Mouse (Mus musculus) adrenal gland (tissue): ENCODE measurements around the gene St3gal4.

Experiments used
- intact Hi-C: fragments of 180-260 bp; cut with DNase I; formaldehyde crosslinking; loops from one replicate; pipeline ENCODE4 v1.15.1; 2025

Gene St3gal4

DNA sequence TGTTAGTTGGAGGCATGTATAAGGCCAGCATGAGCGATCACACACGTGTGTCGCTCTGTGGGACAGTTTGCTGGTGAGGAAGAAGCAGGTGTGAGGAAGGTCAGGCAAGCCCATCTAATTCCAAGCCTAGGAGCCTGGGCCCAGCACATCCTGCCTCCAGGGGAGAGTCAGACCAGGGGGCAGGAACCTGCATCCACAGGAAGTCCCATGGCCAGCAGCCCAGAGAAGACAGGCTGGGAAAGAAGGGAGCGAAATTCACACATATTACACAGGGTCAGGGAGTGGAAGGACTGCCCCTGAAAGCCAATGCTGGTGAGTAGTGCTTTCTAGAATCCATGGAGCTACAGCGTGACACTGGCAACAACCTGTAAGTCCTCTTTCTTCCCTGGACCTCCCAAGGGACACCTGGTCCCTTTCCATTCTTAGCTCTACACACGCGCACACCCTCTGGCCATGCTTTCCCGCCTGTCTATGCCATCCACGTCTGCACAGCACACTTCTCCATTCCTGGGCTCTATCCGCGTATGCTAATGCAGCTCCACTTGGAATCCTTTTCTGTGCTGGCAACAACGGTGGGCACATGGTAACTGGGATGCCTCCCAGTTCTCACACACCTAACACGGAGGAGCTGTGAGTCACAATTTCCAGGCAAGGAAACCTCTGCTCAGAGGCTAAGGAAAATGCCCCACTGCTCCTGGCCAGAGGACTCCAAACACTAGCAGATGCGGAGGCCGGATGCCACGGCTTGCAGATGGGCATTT, 12.7 kb upstream of the St3gal4 start:
- intact Hi-C loops, result no loop called here

DNA sequence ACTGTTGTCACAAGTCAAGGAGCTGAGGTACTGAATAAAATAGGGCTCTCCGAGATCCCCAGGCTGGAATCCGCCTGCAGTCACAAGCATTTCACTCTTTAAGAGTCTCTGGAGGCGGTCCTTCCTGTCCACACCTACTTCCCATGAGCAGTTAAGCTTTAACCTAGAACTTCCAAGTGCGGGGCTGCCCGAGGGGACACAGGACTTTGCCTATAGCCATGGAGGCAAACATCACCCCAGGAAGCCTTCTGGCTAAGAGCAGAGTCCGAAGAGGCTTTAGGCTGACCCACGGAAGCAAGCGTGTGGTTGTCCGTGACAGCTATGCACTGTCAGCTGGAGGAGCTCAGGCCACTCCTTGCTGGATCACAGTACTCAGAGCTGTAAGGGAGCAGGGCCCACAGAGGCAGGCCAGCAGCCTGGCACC, 9.9 kb upstream of the St3gal4 start:
- intact Hi-C loops, result no loop called here

DNA sequence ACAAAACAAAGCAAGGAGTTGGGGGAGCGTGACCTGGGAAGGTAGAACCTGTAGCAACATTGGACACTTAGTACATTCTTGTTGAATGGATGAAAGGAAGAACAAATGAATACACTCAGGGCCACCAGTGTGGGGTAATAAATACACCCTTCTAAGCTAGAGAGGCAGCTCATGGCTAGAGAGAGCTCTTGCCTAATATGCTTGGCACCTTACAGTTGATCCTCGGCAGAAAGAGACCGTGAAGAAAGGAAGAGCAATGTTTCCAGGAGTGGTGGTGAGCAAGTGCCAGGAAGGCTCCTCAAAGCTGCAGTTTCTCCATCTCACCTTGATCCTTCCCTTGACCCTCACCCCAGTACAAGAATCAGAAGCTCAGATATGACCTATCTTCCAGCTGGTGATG, 9.5 kb upstream of the St3gal4 start:
- intact Hi-C loops, result no loop called here

DNA sequence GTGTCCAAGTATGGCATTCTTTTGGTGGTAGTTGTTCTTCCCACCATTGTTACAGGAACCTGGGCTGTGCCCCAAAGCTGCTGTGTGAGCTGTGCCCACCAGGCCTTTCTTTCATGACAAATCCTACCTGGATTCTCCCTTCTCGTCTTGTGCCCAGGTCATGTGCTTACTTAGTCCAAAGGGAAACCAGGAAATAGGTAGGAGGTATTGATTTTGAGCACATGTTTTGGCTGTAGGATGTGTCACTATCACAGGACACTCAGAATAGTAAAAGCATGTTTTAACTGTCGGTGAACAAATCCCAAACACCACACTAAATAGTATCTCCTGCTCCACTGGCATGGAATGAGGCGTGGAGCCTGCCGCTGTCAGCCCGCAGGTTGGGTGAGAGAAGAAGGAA, 8.5 kb upstream of the St3gal4 start:
- intact Hi-C loops, result no loop called here

- intact Hi-C loops, result no loop called here
Observed at GRCm38 (mm10) chr9:35127147-35127546, 8.1 kb upstream of the St3gal4 start.

- intact Hi-C loops, result no loop called here
Observed at GRCm38 (mm10) chr9:35124678-35124955, 5.5 kb upstream of the St3gal4 start.

- intact Hi-C loops, result no loop called here
Observed at GRCm38 (mm10) chr9:35123804-35124677, 5.0 kb upstream of the St3gal4 start.

DNA sequence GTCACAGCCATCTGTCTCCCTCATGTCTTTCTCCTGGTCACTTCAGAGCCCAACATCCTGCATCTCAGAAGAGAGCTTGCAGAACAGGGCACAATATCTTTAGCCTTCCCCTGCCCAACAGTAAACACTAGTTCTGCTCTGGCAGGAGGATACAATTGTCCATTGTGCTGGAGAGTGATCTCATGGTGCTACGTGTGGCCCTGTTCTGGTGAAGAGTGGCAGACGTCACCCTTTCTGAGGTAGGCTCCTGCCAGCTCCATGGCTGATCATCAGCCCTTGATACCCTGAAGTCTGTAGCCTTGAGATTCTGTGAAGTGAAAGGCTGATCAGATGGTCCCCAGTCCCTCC, 4.4 kb upstream of the St3gal4 start:
- intact Hi-C loops, result no loop called here

DNA sequence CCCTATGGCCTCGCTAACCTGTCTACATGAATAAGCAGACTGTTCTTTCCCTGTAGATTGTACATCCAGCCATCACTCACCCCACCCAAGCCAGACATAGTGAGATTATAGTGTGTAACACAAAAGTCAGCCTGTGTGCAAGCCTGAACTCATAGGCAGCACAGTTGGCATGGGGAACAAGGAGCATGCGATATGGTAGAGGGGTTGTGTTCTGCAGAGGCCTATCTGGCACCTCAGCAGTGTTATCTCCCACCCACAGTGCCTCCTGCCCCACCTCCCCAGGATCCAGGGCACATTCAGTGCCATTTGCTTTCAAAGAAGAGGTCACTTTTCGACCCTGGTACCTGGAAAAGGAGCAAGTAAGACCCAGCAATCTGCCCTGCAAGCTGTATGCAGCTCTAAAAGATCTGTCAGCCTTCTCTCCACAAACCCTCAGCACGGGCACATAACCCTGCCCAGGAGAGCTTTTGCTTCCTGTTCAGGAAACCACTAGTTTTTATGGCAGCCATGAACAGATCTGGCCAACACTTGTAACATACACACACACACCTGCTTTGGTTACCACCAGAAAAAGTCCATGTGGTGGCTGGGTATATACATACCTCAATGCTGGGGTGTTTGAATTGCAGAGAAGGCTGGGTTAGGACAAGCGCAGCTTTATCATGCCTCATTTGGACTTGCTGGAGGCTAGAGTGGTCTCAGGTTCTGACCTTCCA, 3.6 kb upstream of the St3gal4 start:
- intact Hi-C loops, result no loop called here

- intact Hi-C loops, result loop anchor here (5.0 kb wide), 2 partner anchors 44 to 71 kb away; no protein-coding TSS in a partner anchor
Observed at GRCm38 (mm10) chr9:35118563-35118962, 505 bp downstream of the St3gal4 start.

- intact Hi-C loops, result loop anchor here (5.0 kb wide), 2 partner anchors 45 to 70 kb away; no protein-coding TSS in a partner anchor
Observed at GRCm38 (mm10) chr9:35117384-35118295, 1.4 kb downstream of the St3gal4 start.

- intact Hi-C loops, result loop anchor here (5.0 kb wide), 2 partner anchors 46 to 69 kb away; no protein-coding TSS in a partner anchor
Observed at GRCm38 (mm10) chr9:35116391-35117381, 2.4 kb downstream of the St3gal4 start.

- intact Hi-C loops, result loop anchor here (5.0 kb wide), 2 partner anchors 46 to 69 kb away; no protein-coding TSS in a partner anchor
Observed at GRCm38 (mm10) chr9:35115804-35116203, 3.3 kb downstream of the St3gal4 start.

- intact Hi-C loops, result loop anchor here (5.0 kb wide), 2 partner anchors 47 to 68 kb away; no protein-coding TSS in a partner anchor
Observed at GRCm38 (mm10) chr9:35115299-35115698, 3.8 kb downstream of the St3gal4 start.

DNA sequence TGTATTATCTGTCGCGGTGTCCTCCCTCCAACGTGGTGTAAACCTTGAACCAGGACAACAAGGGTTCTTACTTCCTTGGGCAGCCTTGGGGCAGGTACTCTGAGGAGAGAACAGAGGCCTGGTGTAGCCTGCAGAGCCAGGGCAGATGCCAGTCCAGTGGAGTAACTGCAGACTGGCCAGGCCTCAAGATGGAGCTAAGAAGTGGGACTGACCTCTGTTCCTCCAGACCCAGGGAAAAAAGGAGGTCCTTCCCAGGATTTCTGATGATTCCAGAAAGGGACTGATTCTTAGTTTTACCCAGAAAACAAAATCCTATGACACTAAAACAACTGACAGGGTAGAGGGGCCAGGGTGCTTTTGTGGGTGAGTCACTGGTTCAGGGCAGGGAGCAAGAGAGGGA, 4.8 kb downstream of the St3gal4 start:
- intact Hi-C loops, result loop anchor here (5.0 kb wide), 1 partner anchor 82 kb away; no protein-coding TSS in a partner anchor

- intact Hi-C loops, result loop anchor here (5.0 kb wide), 1 partner anchor 80 kb away; no protein-coding TSS in a partner anchor
Observed at GRCm38 (mm10) chr9:35111941-35112595, 7.0 kb downstream of the St3gal4 start.

- intact Hi-C loops, result loop anchor here (5.0 kb wide), 1 partner anchor 79 kb away; no protein-coding TSS in a partner anchor
Observed at GRCm38 (mm10) chr9:35111446-35111845, 7.6 kb downstream of the St3gal4 start.

GRCm38 (mm10) chr9:35110567-35110966, 8.5 kb downstream of the St3gal4 start:
- intact Hi-C loops, result loop anchor here (5.0 kb wide), 1 partner anchor 78 kb away; no protein-coding TSS in a partner anchor
